Mouse (Mus musculus) cerebellum, postnatal 36 days (tissue): Measurements from ENCODE around the gene Nudt8.
A peak's percentile ranks its signal among the peaks of the same experiment; 100 is the strongest.
"Not testable (repeated sequence)": the region's sequence is repeated elsewhere in the genome, so short reads cannot be mapped to it uniquely, and the experiment has no call there.

Experiments
- DNase-seq, 2 experiments: peaks; one replicate each; pipeline ENCODE4 v3.0.0; 2021 to 2022; ENCODE audit warnings: mixed read lengths in 2 of 2

The Nudt8 gene

DNA sequence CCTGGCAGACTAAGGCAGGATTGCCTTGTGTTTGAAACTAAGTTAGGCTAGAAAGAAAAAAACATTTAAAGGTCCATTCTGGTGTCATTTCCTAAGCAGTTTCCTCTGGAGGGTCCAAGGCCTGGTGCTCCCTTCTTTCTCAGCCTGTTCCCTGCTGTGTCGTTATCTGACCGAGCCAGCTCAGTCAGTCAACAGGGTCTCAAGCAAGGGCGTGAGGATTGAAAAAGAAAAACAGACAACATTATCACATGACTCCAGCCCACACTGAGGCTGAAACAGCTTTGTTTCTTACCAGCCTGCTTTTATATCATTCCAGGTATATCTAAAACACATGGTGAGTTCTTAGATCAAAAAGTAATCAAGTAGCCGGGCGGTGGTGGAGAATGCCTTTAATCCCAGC lies 15.3 kb downstream of the Nudt8 start:
- no peak for DNase-seq

DNA sequence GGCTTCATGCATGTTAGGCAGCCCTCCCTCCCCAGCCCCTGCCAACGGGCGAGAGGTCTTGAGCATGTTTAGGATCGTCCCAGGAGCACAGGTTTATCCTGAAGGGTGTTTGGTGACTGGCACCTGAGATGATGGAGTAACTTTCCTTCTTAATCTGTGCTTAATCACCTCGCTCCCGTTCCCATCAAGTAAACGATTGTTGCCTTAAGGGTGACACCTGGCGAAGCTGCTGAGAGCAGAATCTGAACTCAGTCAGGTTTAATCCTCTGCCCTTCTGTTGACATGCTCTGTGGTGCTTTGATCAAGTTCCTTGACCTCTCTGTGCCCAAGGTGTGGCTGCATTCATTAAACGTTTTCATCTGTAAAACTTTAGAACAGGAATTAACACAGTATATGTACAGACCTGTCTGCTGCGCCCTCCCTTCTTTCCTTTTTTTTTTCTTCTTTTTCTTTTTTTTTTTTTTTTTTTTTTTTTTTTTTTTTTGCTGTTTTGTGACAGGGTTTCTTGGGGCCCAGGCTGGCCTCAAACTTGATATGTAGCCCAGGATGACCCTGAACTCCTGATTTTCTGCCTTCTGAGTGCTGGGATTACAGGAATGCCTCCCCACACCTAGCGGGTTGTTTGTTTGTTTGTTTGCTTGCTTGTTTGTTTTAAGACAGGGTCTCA lies 17.7 kb downstream of the Nudt8 start:
- no peak for DNase-seq

DNA sequence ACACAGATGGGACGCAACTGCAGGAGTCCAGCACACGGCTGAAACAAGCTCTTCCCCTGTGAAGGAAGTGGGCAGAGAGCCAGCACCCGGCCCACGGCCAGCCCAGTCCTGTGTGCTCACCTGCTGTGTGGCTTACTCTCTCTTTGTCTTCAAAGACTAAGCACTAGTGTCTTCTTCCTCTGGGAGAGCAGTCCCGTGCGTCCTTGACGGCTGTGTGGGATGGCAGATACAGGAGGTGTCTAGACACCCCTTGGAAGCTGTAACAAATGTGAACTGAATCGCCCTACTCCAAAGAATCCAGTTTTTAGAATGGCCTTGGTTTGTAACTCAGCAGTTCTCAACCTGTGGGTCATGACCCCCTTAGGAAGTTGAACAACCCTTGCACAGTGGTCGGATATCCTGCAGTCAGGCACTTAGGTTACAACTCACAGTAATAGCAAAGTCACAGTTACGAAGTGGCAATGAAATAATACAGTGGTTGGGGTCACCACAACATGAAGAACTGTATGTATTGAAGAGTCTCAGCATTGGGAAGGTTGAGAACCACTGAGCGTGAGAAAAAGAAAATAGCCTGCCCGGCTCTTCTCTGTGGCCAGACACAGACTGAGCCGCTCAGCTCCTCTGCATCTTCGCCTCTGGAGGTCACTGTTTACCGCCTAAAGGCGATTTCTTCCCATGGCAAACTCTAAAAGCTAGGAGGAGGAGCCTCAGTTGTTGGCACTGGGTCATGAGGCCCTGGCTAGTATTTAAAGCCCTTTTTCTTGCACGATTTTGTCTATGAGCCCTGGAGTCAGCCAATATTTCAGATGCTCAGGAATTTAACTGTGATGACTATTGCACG lies 18.6 kb downstream of the Nudt8 start:
- DNase-seq: peak; percentile 83 to 87

DNA sequence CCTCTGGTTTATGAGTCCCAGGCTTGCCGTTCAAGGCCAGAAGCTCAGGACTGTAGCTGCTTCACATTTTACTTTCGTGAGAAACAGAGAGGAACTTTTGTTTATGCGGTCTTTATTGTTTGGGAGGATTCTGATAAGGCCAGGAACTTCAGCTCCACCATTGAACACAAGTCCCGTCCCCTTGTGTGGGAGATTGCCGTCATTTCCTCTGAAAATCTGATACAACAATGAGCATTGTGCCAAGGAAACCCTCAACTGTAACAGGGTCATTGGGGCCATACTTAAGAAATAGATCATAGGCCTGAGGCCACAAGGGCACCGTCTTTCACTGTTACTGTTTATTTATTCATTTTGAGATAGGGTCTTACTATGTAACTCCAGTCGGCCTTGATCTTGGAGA lies 22.8 kb downstream of the Nudt8 start:
- DNase-seq: no peak

DNA sequence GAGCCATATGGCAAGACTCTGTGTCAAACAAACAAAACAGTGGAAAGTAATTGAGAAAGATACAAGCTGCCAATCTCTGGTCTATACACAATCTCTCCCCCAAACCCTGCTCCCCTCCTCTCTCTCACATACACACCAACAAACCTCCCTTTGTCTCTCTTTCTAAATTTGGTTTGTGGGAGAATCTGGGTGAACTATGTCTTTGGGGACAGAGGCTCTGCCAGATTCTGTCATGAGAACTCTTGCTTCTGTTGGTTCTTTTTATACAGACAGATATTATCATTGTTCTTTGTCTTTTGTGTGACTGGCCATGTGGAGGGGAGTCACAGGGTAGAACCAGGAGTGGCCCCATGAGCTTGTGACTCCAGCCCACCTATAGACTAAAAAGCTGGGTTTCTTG lies 27.2 kb downstream of the Nudt8 start:
- DNase-seq: no peak

DNA sequence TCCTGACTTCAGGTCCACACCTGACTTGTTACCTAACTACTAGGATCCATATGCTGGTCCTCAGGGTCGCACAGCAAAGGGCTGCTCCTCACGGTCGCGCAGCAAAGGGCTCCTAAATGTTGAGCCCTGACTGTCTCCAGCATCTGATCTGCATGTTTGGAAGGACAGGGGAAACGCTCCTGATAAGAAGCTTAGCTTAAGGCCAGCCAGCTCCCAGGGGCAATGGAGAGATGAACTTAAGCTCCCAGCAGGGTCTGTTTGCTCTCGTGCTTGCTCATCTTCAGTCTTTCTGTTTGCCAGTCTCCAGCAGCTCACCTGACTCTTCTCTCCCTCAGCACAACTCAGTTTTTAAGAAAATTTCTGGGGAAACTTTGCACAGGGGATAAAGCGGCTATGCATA lies 32.3 kb downstream of the Nudt8 start:
- no peak for DNase-seq

DNA sequence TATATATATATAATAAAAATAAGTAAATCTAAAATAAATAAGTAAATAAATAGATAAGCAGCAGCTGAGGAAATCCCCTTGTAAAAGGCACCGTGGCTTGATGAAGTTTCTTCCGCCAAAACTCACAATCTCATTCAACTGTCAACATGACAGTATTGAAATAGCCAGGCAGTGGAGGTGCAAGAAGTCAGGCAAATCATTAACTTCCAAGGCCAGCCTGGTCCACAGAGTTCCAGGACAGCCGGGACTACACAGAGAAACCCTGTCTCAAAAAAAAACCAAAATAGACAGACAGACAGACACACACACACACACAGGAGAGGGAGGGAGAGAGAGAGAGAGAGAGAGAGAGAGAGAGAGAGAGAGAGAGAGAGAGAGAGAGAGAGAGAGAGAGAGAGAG lies 32.9 kb downstream of the Nudt8 start:
- no peak for DNase-seq

DNA sequence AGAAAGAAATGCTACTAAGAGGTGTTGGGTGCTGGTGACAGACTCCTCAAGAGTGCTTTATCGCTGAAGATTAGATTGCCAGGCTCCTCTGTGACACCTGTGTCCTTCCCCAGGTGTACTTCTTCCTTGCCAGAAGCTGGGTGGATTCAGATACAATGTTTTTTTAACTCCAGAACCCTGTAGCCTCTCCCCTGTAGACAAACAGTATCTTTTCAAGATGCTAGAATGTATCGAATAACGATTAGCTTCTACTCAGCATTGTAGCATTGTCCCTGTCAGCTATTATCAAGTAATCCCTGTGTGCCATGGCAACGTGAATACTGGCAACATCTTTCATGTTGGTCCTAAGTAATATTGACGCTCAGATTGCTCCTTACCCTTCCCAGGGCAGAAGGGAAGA lies 33.4 kb downstream of the Nudt8 start:
- DNase-seq: no peak

DNA sequence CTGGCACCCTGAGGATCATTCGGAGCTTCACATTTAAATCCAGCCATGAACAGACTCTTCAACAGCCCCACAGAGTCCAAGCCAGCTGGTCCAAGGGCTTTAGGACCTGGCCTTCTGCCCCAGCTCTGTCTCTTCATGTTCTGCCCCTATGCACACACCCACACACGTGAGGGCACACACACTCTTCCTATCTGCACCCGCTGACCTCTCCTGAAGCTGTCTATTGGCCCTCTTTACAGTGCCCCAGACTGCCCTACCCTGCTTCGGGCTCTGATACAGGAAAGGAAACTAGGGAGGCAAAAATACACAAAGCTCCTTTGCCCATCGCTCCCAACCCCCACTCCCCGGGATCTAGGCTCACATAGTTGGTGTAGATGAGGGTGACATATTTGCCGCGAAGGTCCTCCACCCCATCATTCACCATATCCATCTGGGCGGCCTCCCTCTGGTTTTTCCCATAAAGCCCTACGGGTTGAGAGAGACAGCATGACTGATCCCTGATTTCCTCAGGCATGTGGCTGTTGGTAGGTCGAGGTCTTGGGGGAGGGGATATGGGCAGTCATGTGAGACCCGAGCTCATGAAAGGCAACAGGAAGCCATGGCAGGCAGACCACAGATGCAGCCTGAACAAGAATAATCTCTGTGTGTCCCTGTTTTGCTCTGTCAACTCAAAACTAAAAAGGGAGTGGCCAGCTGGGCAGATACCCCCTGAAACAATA lies 36.1 kb downstream of the Nudt8 start:
- no peak for DNase-seq

DNA sequence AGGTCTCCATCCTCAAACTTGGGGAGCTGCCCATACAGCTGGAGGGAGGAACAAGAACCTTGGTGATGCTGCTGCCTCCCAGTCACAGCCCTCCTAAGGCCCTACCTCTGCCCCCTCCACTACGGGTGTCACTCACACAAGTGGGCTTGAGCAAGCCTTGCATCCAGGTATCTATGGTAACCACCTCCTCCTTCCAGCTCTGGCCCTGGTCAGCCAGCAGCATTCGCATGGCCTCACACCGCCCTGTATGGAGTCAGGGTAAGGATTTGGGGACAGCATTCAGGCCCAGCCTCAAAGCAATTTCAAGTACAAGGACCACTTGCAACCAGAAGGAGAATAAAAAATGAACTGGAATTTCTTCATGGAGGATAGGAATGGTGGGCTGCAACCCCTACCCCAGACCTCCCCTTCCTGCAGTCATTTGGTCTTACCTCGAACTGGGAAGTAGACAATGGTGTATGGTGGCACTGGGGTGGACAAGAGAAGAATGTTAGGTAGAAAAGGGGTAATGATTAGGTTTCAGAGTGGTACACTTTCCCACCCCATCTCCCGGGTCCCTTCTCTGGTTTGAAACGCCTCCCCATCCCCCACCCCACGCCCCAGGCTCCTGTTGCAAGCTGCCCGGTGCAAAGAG lies 36.9 kb downstream of the Nudt8 start:
- DNase-seq: not testable (repeated sequence)

DNA sequence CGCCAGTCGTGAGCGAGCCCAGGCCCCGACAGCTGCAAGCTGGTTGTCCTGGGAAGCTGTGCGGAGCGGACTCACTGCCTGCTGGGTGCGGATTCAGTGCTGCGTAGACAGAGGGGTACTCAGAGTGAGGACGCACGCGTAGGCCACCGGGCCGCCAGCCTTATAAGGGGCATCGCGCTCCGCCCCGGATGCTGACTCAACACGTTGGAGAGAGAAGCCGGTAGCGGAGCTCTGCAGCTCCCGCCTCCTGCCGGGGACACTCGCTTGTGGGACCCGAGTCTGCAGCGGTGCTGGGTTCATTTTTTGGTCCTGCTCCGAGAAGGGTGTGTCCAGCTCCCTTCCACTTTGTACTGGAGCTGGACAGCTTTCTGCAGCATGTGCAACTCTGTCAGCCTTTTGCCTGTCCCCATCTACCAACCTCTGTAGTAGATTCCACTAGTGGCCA lies 37.4 kb downstream of the Nudt8 start, which contains the start of gene Gstp1:
Gstp1 (minus strand) TSS at position 198 of the 445 bp plus-strand sequence.
- peak; percentile 74 to 80 for DNase-seq

DNA sequence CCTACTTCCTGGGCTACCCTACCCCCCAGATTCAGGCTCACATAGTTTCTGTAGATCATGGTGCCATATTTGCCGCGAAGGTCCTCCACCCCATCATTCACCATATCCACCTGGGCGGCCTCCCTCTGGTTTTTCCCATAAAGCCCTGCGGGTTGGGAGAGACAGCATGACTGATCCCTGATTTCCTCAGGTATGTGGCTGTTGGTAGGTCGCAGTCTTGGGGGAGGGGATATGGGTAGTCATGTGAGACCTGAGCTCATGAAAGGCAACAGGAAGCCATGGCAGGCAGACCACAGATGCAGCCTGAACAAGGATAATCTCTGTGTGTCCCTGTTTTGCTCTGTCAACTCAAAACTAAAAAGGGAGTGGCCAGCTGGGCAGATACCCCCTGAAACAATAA lies 40.6 kb downstream of the Nudt8 start:
- DNase-seq: not testable (repeated sequence)

DNA sequence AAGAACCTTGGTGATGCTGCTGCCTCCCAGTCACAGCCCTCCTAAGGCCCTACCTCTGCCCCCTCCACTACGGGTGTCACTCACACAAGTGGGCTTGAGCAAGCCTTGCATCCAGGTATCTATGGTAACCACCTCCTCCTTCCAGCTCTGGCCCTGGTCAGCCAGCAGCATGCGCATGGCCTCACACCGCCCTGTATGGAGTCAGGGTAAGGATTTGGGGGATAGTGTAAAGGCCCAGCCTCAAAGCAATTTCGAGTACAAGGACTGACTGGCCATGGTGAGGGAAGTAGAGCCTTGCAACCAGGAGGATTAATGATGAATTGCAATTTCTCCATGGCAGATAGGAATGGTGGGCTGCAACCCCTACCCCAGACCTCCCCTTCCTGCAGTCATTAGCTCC lies 41.1 kb downstream of the Nudt8 start:
- DNase-seq: not testable (repeated sequence)

DNA sequence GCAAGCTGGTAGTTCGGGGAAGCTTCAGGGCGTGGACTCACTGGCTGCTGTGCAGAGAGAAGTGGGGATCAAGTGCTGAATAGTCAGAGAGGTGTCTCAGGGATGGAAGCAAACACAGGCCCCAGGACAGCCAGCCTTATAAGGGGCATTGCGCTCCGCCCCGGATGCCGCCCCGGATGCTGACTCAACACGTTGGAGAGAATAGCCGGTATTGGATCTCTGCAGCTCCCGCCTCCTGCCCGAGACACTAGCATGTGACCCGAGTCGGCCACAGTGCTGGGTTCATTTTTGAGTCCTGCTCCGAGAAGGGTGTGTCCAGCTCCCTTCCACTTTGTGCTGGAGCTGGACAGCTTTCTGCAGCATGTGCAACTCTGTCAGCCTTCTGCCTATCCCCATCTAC lies 41.7 kb downstream of the Nudt8 start:
- DNase-seq: no peak

DNA sequence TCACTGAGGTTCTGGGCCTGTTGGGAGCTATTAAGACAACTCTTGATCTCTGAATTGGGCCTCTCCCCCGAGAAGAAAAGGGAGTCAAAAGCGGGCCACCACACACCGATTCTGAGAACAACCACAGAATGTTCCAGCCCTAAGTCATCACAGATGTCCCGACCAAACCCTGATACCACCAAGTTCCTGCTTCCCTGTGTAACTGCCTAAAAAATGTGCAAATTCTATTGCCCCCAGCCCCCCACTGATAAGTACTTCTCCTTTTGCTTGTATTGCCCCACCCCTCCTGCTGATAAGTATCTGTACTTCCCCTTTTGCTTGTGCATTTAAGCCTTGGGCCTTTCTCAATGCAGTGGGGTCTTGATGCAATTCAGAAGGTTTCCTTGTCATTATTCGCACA lies 43.7 kb downstream of the Nudt8 start:
- DNase-seq: not testable (repeated sequence)

DNA sequence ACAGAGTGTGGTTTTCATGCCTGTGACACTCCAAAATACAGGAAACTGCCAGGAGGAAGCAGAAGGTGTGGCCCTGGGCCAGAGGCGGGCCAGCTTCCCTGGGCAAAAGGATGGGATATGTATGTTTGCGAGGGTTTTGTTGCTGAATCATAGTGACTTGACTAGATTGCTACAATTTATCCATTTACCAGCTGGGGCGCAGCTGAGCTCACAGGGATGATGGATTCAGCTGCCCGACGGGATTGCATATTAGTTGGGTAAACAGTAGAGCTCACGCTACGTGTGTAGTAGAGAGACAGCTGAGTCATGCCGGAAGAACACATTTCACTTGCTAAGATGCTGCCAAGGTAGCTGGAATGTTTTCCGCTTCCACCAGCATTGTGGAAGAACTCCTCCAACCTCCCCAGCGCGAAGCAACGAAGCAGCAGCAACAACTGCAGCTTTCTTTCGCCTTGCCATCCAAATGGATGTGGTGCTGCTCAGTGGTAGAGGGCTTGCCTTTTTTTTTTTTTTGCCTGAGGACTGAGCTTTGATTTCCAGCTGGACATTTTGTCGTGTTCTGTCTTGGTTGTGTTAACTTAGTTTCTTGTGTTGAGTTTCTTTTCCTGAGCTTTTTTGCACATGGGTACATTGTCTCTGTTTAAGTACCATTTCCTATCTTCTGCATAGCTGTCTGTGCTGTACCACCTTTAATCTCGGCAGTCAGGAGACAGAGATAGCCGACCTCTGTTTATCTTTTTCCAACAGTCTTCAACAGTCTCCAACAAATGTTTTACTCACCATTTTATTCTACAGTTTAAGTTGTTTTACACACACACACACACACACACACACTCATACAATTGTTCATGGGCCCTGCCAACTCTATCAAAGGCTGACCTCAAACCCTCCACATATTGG lies 45.8 kb downstream of the Nudt8 start, which contains the start of gene Gstp2:
Gstp2 (minus strand) TSS at position 58 of the 900 bp plus-strand sequence.
- peak; percentile 80 to 85 for DNase-seq

DNA sequence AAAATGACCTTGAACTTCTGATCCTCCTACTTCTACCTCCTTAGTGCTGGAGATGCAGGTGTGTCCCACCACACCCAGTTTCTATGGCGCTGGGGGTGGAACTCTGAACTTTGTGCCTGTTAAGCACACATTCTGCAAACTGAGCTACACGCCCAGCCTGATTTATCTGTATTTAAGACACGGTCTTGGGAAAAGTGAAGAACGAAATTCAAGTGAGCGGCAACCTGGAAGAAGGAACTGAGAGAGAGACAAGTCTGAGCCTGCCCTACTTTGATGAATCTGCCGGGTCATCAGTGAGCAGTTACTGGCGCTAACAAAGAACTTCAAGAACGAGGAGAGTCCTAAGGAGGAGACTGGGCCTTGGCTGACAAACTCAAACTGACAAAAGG lies 46.5 kb downstream of the Nudt8 start:
- DNase-seq: no peak

DNA sequence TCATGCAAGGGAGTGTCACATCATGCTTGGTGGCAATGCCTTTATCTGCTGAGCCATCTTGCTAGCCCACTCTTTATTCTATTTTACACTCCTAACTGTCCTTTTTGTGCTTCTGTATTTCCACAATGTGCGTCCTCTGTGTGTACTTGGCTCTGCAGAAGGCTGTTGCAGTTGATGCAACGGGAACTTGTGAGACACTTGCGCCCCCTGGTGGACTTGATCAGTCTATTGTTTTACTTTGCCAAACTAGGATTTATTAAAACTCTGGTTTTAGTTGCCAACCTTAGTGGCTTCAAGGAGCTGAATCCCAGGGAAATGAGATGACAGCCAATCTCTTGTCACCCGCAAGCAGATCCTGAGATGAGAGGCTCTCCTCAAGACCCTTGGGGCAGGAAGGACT lies 47.5 kb downstream of the Nudt8 start:
- DNase-seq: peak; percentile 87 to 89

DNA sequence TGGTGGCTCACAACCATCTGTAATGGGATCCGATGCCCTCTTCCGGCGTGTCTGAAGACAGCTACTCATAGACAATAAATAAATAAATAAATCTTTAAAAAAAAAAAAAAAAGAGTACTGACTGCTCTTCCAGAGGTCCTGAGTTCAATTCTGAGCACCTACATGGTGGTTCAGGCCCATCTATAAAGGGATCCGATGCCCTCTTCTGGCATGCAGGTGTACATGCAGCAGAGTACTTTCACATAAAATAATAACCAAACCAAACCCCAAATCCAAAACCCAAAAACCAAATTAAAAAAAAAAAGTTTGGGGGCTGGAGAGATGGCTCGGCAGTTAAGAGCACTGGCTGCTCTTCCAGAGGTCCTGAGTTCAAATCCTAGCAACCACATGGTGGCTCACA lies 48.7 kb downstream of the Nudt8 start:
- not testable (repeated sequence) for DNase-seq

DNA sequence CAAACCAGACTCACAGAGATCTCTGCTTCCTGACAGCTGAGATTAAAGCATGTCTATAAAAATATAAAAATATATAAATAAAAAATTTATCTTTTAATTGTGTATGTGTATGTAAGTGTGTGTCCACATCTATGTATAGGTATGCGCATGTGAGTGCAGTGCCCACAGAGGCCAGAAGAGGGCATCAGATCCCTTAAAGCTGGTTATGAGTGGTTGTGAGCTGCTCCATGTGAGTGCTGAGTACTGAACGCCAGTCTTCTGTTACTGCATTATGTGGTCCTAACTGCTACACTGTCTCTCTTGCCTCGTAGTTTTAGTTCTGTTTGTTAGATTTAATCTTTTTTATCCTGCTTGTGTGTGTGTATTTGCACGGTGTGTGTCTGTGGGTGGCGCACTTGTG lies 50.6 kb downstream of the Nudt8 start:
- DNase-seq: no peak
